Mouse (Mus musculus) 3T3-L1 (cell line): Measurements from ENCODE around the gene Tex9.

Source experiments
- DNase-seq: peaks from one replicate; pipeline ENCODE4 v3.0.0-alpha.2; 2015; ENCODE audit warnings: low read depth, low spot score

Gene Tex9

DNA sequence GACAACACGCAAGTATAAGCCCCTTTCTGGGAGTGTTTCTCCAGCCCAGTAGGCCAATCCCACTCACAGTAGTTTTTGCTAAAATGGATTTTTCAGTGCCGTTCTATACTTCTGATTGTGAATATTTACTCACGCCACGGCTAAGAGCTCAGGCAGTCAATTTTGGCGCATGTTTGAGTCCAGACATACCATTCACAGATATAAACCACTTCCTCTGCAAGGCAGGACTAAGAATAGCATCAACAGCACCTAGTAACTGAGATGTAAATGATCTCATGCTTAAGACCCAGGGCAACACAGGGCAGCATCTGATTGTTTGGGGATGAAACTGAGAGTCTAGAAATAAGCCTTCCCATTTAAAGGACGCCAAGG is at the start of gene Tex9:
TSS of gene Tex9 (minus strand) at position 19 of the 372 bp plus-strand sequence.
- DNase-seq, result peak; percentile 62

DNA sequence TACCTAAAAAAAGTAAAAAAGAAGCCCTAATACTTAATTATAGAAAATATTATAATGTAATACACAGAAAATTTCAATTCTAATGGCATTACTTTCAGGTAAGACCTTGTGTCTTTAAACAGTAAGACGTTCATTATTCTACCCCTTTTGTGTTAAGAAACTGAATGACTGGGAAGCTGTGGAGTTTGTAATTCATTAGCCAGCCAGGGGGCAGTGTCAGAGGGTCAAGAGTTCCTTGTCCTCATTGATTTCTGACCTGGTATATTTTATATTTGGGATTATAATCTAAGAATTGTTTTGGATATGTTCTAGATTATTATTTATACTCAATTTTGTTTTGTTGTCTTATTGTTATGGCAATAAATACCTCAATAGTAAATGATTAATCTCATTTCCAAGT is 45.1 kb upstream of the Tex9 start:
- DNase-seq, result no peak

DNA sequence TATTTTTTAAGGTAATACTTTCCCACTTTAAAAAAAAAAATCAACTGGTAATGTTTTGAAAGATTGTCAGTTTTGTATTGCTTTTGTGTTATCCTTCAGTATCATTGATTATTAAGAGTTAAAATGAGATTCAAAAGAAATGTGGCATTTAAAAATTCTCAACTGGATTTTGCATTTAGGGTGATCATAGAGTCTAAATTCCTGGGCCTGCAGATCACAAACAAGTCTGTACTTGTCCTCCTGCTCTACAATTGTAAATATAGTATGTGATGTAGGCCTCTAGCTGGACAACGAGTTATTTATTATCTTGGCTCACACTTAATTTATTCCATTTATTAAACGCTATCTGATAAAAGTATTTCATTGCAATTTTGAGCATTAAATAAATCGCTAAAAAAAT is 43.4 kb upstream of the Tex9 start:
- DNase-seq, result peak; percentile 20

DNA sequence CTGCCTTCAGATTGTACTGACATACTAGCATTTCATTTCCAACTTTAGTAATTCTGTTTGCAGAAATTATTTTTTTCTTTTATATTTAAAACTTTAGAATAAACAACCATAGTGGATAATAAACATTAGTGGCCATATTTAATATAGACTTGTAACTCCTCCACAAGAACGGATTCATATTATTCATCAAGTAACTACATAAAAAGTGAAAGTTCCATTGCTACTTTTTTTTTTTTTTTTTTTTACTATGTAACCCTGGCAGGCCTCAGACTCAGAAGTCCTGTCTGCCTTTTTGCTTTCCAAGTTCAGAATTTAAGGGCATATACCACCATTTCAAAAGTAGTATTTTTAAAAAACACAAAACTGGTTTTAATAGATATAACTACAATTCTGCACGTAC is 43.0 kb upstream of the Tex9 start:
- DNase-seq, result peak; percentile 25

DNA sequence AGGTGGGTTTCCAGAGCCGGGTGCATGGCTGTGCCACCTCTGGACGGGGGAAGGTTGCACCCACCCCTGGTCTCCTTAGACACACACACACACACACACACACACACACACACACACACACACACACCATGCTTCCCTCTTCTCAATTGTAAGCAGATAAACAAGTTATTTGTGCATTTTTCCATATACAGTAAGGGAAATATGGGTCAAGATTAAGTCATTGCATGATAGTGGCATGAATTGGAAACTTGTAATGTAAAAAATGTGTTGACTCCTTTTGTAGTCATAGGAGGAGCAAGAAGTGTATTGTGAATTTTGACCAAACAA is 41.0 kb upstream of the Tex9 start:
- peak; percentile 29 for DNase-seq

DNA sequence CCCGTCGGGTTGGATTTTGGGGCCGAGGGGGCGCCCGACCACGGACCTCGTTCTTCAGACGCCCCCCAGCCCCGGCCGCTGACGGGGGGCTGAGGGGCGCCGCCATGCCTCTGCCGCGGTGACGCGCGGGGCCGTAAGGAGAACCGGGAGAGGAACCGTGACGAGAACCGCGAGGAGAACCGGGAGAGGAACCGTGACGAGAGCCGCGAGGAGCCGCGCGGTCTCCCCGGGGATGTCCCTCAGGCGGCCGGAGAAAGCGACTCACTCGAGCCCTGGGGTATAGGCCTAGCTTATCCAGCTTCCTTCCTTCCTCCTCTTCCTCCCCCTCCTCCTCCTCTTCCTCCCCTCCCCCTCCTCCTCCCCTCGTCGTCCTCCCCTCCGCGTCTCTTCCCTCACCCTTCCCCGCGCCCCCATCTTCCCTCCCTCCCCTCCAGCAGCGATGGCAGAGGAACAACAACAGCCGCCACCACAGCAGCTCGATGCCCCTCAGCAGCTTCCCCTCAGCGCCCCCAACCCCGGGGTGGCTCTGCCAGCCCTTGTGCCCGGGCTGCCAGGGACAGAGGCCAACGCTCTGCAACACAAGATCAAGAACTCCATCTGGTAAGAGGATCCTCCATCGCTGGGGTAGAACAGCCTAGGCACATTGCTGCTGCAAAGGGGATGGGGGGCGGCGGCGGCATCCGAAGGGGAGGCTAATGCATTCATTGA is 40.5 kb upstream of the Tex9 start:
- DNase-seq, result peak; percentile 30

DNA sequence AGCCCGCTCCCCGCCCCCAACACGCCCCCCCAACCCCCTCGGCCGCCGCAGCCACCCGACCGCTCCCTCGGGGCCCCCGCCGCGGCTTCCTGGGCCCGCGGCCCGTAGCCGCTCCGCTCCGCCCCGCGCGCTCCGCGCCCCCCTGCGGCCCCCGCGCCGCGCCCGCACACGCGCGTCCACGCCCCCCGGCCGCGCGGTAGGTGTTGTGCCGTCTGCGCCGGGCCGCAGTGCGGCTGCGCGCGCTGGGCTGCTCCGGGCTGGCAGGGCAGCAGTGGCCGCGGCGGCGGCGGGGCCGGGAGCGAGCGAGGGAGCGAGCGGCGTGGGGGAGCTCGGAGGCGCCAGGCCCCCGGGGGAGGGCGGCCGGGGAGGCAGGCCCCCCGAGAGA is 40.0 kb upstream of the Tex9 start, which contains the start of gene Rfx7:
TSS of gene Rfx7 (plus strand) at position 245 of the 385 bp plus-strand sequence.
- DNase-seq, result peak; percentile 59

DNA sequence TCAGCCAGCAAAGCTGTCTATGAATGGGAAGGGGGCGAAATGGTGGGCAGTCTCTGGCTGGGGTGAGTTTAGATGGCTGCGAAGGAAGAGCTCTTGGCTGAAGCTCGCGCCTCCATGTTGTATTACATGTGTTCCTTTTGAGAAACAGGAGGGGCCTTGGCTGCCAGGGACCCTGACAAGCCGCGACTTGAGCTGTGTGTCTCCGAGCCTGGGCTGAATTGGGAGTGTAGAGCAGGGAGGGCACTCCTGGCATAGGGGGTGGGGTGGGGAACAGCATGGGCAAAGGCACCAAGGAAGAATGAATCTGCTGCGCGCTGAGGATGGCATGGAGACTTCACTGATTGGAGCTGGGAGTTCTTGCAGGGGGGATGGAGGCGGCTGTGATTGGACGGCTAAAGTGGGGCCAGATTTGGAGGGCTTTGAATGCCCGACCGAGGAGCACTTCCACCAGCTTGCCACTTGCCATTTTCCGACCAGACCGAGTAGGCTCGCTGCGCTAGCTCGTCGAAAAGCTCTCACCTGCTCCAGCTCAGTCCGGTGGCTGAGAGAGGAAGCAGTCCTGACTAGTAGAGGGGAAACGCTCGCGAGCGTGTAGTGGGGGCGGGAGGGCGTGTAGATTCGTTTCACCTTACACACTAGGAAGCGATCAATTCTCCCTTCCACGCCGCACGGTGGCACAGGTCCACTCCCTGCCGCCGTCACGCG is 39.4 kb upstream of the Tex9 start:
- peak; percentile 85 for DNase-seq

DNA sequence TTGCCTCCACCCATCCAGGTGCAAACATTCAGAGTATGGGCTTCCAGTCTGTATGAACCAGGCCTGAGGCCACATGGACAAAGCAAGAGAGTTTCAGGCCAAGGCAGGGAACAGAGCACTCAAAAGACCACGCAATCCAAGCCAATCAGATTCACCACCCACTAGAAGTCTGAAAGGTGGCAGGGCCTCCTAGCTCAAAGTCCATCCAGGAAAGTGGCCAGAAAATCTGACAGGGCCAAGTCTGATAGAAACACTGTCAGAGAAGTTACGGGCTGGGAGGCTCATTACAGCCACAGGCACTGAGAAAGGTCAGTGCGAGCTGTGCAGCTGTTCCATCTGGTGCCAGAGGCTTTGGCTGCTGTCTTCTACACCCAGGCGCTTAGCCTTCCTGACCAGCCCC is 38.8 kb upstream of the Tex9 start:
- DNase-seq, result peak; percentile 67

DNA sequence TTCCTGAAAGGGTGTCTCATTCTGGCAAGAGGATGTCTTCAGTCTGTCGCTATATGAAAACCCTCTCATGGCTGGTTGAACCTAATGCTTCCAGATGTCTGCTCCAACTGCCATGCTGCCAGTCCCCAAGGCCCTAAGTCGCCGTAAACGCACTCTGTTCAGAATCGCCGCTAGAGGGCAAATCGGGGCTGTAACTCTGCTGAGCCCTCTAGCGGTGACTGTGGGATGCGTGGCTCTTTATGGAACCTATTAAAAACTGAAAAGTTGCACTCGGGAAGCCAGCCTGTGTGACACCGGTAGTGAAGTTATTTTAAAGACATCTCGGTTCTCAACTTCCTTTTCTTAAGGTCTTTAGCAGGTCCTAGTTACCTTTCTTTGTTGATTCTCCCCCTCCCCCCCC is 38.2 kb upstream of the Tex9 start:
- peak; percentile 95 for DNase-seq

DNA sequence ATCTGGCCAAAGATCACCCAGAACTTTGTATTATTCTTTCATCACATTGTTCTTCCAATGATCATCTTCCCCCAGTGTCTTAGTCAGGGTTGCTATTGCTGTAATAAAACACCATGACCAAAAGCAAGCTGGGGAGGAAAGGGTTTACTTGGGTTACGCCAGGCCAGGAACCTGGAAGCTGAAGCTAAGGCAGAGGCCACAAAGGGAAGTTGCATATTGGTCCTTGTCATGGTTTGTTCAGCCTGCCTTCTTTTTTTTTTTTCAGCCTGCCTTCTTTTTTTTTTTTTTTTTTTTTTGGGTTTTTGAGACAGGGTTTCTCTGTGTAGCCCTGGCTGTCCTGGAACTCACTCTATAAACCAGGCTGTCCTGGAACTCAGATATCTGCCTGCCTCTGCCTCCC is 34.1 kb upstream of the Tex9 start:
- DNase-seq, result no peak

DNA sequence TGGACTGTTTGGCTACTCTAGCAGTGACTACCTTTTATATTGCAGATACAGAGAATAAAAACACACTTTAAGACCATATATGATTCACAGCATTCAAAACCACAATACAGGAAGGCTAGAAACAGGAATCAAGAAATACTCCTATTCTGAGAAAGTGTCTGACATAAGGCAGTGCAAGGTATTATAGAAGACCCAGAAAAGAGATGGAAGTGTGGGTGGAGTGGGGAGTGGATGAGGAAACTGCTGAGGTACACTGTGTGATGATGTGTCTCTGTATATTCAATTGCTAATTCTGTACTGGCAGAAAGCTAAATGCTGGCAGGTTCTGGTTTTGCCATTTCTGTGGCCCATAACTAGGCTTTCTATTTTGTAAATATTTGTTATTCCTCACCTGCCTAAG is 28.8 kb upstream of the Tex9 start:
- DNase-seq, result no peak

DNA sequence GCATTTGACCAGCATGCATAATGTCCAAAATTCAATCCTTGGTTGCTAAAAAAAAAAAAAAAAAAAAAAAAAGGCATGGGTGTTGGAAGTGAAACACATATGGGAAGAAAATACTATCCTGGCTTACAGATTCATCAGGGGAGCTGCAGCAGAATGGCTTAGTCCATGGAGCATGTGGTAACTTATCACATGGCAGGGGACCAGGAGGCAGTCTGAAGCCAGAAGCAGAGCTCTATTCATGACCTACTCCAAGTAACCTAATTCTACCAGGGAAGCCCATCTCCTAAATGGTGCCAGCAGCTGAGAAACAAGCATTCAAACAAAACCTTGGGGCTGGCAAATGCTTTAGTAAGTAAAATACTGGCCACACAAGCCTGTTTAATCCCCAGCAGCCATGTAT is 27.2 kb upstream of the Tex9 start:
- DNase-seq, result peak; percentile 11

DNA sequence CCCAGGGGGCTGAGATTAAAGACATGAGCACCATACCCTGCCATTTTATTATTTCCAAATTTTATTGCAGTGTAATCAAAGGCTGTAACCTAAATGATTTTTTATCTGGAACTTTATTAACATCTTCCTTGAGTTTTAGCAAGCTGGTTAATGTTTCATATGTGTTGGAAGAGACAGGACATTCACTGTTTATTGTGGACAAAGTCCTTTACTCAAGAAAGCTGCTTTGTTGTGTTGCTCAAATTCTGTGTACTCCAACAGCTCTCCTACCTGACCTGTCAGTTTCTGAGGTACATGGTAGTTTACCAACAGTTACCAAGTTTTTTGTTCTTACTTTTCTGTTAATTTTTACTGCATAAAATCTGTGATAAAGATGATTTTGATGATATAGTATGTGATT is 23.4 kb upstream of the Tex9 start:
- DNase-seq, result no peak

DNA sequence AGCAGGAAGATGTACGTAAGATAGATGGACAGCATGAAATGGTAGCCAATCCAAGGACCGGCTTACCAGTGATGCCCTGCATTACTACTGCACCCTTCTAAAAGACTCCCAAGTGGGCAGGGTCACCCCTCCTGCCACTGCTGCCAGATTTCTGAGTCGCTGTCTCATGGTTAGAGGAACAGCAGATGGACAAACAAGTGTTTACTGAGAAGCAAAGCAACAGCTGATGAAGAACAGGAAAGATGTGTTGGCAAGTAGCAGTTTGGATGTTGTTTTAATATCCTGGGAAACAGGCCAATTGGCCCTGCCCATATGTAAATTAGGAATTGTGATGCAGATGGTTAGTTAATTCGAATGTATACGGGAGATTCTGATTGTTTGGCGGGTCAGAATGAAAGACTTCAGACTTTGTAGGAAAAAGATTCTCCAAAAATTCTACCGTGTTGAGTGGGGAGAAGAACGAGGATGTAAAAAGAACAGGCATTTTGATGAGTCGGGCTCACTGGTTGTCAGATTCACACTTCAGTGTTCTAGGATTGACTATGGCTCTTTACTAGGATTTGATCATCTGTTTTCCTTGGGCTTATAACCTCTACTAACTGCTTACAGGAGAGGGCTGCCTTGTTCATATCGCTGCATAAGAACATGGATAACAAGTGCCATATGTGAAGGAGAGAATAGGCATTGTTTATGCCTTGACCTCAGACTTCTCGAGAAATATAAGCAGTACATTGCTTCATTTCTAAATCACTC is 20.4 kb upstream of the Tex9 start:
- DNase-seq, result no peak

DNA sequence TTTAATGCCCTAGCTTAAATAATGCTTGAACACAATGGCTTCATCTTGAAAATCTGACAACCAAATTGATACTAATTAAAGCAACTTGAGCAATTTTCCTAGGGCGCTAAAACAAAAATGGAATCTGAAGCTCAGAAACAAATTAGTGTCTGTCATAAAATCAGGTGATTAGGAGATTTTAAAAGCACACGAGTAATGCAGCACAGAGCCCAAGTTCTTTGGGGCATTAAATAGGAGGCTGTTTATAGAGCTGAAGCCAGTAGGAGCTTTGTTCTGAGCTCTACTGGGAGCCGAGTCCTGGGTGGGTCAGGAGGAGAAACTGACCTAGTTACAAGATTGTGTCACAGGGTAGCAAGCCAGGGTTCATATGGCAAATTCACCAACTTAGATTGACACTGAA is 5.2 kb upstream of the Tex9 start:
- DNase-seq, result no peak

DNA sequence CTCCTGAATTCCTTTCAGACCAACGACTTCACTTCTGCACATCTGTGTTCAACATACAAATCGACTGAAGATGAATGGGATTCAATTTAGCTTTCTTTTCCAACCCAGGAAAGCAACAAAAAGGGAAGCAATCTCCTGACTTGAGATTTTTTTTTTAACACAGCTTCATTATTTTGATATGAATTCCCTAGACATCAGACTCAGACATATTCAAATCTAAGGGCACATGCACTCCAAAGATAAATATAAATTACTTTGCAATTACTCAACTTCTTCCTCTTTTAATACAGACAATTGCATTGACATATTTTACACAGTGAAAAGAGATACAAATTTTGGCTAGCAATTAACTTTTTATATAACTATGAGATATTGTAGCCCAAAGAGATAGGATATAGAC is 4.7 kb upstream of the Tex9 start:
- no peak for DNase-seq

DNA sequence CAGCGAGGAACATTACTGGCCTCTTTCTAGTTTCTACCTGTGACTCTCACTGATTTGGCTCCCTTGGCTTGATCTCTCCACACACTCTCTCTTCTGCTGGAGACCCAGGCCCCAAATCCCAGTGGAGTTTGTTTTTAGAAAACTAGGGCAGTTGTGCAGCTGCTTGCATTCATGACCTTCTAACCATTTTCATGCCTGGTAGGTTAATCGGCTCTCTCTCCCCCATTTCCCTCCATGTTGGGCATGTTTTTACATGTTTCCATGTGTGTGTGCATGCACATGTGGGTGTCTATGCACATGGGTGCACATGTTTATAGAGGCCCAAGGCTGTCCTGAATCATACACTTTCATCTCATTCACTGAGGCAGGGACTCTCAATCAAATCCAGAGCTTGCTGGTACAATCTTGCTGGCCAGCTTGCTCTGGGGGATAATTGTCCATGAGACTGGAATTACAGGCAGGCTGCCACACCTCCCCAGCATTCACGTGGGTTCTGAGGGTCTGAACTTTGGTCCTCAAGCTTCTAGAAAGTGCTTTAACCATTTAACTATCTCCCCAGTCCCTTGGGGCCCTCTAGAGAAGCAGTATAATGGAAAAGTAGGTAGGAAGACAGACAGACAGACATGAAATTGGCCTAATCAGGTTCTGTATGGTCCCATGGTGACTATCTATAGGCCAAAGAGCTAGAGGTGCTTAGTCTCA is 2.1 kb upstream of the Tex9 start:
- no peak for DNase-seq

DNA sequence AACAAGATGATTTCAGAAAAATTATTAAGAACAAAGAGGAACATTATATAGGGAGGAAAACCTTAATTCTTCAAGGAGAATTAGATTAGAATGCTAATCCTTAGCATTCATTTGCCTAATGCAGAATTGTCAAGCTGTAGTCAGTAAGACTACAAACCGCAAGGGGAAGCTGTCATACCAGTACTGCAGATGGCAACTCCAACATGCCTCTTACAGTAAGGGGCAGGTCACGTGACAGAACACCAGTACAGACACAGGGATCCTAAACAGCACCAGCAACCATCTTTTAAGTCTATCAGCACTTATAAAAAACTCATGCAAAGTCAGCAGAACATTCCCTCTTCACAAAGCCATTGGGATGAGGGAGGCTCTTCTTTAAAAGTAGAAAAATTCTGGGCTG is 1.5 kb upstream of the Tex9 start:
- no peak for DNase-seq

DNA sequence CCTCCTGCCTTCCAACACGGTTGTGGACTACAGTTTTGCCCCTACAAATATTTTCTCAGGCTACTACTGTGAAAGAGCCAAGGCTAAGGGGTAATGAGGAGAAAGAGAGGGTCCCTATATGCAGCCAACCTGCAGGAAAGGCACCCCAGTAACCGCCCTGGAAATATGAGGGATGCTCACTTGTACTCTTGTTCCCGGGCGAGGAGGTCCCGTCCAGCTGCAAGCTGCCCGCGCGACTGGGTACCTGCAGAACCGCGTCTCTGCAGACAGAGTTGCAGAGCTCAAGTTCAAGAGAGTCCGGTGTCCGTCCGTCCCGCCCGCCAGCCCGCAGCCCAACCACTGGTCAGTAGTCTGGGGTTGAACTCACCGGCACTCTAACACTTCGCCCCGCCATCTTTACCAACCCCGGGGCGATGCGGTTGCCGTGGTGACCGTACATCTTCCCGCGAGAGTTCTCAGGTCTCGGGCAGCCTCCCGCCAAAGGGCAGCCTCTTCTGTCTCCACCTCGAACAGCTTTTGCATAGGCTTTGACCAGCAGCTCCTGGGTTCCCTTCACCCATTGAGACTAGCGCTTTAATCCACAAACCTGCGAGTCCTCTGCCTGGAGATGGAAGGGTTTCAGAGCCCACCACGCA is 336 bp downstream of the Tex9 start:
- DNase-seq, result peak; percentile 94

DNA sequence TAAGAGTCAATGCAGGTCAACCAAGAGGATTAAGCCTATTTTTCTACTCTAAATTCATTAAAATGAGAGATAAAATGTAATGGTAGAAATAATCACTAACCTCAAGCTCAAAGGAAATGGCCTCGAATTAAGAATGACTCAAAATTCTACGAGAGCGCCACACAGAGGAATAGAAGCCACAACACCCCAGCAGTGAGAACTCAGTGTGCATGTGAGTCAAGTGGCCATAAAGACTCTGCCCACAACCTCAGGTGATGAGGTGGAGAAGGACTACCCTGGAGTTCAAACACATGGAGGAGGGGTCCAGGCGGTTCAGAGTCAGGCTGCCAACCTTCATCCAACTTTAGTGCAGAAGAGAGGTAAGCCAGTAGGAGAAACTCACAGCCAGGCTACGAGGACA is 2.9 kb downstream of the Tex9 start:
- DNase-seq, result no peak

DNA sequence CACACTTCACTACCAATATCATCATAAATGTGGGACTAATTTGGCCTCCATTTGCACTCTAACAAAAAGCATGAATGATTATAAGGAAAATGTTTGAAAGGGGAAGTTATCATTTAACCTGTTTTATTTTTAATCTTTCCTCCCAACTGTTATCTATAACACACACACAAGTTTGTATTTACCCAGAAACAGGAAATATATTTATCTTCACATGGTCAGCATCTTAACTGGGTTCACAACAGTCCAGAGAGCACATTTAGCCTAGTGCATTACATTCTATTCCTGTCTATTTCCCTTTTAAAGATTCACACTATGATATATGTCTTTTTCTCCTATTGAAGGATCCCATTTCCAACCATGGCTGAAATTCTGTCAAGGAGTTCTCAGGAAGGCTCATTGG is 3.5 kb downstream of the Tex9 start:
- no peak for DNase-seq
